Mouse (Mus musculus) spleen, postnatal 10 days (tissue): ENCODE data around the gene Mrpl24.
A peak's percentile ranks its signal among the peaks of the same experiment; 100 is the strongest.
"Not testable (repeated sequence)": the region's sequence is repeated elsewhere in the genome, so short reads cannot be mapped to it uniquely, and the experiment has no call there.

Source experiments
- DNase-seq, 2 experiments: peaks; one replicate each; pipeline ENCODE4 v3.0.0; 2021 to 2022; ENCODE audit warnings: low spot score in 2 of 2

Gene Mrpl24

DNA sequence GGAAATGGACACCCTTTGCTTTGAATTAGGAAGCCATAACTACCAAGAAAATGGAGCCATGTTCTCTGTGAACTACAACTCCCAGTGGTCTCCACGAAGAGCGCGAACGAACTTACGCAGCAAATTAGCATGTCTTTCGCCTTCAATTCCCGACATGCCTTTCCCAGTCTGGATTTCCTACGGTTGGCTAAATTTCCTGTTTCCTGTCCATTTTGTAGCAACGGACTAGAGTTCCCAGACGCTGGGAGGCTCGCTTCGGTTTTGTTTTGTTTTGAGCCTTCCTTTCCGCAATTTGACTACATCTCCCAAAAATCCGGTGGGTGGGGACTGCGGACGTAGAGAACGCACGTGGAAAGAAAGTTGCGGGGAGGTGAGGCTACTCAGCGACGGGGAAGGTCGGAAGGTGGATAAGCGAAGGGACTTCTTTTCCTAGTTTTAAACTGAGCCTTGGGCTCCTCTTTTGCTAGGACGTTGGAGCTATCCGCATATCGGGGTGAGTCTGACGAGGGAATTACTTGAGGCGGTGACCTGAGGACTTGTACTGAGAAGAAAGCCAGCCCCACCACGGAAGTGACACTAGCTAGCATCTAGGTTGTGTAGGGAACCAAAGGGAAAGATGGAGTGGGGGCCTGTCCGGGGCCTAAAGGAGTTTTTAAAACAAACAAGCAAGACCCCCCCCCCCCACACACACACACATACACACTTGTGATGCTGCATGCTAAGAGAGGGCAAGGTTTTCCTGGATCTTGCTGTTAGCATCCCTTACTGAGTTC is at the start of gene Mrpl24:
Gene Mrpl24 (plus strand): TSS at position 171 of the 773 bp plus-strand sequence.
- DNase-seq: peak; percentile 61 to 70

DNA sequence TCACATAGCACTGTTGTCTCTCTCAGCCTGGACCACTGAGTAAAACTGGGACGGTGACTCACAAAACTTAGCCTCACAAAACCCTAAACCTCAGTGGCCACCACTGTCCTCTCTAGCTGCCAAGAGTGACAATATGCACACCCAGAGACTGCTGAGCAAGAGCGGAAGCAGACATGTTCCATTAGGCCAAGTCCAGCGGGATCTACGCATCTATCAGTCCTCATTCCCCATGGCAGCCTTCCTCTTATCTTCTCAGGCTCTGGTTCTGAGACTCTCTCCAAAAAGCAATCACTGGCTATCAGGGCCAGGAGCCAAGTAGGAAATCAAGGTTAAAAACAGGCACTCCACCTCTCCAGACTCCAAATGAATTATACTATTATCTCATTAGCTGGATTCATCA is 41.6 kb upstream of the Mrpl24 start:
- DNase-seq: no peak

DNA sequence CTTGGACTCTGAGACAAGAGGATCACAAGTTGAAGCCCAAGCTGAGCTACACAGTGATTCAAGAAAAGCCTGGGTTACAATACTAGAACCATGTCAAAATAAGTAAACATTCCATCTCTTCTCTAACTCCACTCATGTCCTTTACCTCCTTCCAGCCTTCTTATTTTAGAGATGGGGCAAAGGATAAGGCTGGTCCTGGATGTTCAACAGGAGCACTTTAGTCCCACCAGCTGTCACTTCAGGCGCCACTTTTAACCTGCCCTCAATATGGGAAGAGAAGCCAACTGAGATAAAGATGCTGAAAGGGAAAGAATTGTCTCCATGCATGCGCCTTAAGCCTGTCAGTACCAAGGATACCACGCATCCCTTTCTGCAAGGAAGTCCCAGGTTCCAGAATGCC is 35.0 kb upstream of the Mrpl24 start:
- peak in 1 of 2 experiments; percentile 20 for DNase-seq

DNA sequence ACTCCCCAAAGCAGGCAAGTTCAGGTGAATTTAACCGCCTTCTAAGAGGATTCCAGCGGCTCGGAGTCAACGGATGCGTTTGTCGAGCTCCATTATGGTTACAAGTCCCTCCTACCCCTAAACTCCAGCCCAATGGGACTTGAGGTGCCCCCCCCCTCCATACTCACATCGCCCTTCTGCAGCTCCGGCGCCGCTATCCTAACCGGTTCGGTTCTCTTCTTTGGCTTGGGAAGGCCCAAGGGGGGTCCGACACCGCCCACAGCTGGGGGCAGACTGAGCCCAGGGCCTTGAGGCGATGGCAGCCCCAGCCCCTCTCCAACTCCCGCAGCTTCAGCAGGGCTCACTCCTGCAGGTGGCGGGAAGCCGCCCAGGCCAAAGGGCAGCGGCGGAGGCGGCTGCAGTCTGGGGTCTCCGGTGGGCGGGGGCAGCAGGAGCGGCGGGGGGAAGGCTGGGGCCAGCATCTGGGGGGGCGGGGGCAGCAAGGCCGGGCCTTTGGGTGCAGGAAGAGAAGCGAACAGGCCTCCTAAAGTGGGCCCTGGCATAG is 34.5 kb upstream of the Mrpl24 start:
- DNase-seq: peak; percentile 55 to 57

DNA sequence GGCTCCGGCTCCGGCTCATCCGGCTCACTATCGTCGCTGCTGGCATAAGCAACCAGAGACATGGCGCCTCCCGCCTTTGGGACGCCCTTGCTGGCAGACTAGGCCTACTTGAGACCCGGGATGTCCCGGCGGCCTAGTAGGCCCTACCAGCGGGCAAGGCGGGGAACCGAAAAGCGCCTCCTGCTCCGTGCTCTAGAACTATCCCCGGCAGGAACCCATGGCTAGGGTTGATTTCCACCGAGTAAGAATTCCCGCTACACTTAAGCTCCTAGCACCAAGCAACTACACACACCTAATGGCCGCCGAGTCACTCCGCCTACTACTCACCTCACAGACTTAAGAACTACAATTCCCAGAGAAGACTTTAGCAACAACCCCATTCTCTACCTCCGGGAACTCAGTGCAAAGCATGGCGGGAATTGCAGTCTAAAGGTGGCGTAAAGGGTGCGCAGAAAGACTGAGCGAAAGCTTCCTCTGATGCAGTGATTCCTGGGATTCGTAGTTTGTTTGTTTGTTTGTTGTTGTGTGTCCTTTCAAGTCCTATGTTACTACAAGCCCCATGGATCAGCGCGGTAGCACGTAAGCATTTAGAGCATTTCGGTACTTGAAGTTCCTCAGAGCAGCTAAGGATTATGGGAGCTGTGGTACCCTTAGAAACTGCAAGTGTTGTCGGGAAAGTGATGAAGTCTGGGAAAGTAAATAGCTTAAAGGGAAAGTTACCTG is 33.9 kb upstream of the Mrpl24 start, which contains the start of gene Prcc:
Gene Prcc (minus strand): TSS at position 328 of the 723 bp plus-strand sequence.
- DNase-seq: peak; percentile 81 to 91

DNA sequence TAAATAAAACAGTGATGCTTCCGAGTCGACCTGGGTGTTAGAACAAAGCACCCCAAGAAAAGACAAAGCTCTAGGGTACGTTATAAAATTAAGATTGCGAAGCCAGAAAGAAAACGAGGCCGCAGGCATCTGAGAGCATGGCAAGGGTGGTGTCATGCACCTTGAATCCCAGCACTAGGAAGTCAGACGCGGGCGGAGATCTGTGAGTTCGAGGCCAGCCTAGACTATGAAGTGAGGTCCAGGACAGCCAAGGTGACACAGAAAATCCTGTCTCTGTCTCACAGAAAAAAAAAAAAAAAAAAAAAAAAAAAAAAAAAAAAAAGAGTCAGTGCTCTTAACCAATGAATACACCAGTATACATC is 33.3 kb upstream of the Mrpl24 start:
- DNase-seq: peak; percentile 63 to 67

- DNase-seq: no peak
Observed at GRCm38 (mm10) chr3:87886416-87886815, 32.9 kb upstream of the Mrpl24 start.

DNA sequence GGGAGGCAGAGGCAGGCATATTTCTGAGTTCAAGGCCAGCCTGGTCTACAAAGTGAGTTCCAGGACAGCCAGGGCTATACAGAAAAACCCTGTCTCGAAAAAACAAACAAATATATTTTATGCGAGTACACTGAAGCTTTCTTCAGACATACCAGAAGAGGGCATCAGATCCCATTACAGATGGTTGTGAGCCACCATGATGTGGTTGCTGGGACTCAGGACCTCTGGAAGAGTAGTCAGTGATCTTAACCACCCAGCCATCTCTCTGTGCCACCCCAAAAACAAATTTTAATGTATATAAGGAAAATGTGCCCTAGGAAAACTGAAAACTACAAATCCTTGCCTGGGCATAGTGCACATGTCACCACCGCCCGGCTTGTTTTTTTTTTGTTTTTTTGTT is 31.9 kb upstream of the Mrpl24 start:
- not testable (repeated sequence) for DNase-seq

DNA sequence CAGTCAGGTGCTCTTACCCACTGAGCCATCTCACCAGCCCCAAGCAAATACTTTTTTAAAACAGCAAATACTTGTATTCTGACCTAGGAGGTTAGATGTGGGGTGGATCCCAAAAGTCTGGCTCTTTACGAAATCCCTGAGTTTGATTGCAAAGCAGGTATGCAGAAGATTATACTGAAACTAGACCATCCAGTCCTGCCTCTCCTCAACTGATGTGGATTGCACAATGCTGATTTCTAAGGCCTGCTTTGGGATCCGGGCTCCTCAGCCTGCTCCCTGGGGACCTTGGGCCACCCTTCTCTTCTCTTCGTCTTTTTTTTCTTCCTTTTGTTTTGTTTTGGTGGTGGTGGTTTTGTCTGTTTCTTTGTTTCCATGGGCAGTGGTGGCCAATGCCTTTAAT is 27.8 kb upstream of the Mrpl24 start:
- no peak for DNase-seq

- DNase-seq: no peak
Observed at GRCm38 (mm10) chr3:87893367-87893905, 25.9 kb upstream of the Mrpl24 start.

DNA sequence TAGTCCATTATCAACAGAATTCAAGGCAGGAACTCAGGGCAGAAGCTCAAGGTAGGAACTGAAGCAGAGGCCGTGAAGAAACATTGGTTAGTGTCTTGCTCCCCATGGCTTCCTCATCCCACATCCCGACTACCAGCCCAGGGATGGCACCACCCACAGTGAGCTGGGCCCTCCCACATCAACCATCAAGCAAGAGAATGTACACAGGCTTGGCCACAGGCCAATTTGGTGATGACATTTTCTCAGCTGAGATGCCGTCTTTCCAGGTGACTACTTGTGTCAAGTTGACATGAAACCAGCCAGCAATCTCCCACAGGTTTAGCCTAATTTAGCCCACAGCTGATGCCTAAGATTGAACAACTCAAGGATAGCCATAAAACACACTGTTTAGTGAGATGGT is 20.0 kb upstream of the Mrpl24 start:
- DNase-seq: peak in 1 of 2 experiments; percentile 52

GRCm38 (mm10) chr3:87899776-87900175 is 19.5 kb upstream of the Mrpl24 start:
- DNase-seq: no peak

DNA sequence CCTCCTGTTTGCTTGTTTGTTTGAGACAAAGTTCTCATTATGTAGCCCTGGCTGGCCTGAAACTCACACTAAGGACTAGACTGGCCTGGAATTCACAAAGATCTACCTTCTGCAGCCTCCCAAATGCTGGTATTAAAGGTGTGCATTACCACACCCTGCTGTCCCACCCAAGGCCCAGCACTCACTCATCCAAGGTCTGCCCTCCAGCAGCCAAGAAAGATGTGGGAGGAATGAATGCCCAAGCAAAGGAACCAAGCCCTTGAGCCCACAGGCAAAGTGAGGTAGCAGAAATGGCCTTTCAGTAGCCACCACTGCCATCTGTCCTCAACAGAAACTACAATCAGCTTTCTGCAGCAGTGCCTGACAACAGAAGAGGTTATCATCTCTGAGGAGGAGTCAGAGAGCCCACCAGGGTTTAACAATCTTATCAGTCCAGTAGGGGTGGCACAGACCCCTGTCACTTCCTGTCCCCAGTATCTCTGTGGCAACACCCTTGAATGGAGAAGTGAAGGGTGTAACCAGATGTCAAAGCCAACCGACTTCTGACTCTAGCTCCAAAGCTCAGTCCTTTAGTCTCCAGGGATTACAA is 18.2 kb upstream of the Mrpl24 start:
- peak in 1 of 2 experiments; percentile 65 for DNase-seq

DNA sequence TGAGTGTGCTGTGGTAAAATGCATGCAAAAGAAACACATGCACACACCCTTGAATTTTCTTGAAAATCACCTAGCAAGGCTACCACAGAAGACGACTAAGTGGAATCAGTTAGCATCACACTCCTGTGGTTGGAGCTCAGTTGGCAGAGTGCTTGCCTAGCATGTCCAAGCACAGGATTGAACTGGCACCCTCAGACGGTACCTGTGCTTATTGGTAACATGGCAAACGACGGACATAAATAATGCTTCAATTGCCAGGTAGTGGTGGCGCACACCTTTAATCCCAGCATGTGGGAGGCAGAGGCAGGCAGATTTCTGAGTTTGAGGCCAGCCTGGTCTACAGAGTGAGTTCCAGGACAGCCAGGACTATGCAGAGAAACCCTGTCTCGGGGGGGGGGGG is 17.3 kb upstream of the Mrpl24 start:
- DNase-seq: not testable (repeated sequence)

- no peak for DNase-seq
Observed at GRCm38 (mm10) chr3:87903821-87904220, 15.5 kb upstream of the Mrpl24 start.

DNA sequence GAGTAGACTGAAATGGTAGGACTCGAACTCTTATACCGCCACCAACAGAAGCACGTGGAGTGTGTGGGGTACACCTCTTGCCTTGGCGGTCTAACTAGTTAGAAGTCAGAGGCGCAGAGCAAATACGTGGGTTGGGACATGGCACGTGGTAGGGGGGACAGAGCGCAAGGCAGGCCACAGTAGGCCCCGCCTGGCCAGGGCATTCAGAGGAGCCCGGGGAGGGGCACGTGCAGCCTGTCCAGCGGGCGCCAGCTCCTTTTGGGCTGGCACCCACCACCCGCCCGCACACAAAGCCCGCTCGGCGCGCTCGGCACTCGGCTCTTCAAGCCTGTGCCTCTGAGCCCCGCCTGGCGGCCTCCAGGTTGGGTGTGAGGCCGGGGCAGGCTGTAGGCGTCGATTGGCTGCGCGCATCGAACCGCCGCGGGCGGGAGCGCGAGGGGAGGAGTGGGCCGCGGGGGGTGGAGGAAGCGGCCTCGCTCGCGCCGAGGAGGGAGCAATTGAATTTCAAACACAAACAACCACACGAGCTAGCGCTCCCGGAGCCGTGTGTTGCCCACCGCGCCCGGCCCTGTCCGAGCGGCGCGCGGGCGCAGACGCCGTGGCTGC is 13.3 kb upstream of the Mrpl24 start, which contains the start of gene Hdgf:
Gene Hdgf (plus strand): TSS at position 442 of the 606 bp plus-strand sequence.
- peak; percentile 87 to 95 for DNase-seq

DNA sequence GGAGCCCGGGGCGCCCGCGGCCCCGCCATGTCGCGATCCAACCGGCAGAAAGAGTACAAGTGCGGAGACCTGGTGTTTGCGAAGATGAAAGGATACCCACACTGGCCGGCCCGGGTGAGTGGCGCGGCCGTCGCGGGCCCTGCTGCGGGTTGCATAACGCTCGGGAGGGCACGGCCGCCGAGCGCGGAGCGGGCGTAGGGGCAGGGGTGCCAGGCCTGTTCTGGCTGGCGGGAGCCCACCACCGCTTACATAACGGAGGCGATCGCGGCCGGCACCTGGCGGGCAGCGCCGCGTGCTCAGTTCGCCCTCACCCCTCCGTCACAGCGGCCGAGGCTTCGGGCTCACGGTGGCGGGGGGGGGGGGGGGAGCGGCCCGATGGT is 12.7 kb upstream of the Mrpl24 start:
- DNase-seq: peak in 1 of 2 experiments; percentile 63

DNA sequence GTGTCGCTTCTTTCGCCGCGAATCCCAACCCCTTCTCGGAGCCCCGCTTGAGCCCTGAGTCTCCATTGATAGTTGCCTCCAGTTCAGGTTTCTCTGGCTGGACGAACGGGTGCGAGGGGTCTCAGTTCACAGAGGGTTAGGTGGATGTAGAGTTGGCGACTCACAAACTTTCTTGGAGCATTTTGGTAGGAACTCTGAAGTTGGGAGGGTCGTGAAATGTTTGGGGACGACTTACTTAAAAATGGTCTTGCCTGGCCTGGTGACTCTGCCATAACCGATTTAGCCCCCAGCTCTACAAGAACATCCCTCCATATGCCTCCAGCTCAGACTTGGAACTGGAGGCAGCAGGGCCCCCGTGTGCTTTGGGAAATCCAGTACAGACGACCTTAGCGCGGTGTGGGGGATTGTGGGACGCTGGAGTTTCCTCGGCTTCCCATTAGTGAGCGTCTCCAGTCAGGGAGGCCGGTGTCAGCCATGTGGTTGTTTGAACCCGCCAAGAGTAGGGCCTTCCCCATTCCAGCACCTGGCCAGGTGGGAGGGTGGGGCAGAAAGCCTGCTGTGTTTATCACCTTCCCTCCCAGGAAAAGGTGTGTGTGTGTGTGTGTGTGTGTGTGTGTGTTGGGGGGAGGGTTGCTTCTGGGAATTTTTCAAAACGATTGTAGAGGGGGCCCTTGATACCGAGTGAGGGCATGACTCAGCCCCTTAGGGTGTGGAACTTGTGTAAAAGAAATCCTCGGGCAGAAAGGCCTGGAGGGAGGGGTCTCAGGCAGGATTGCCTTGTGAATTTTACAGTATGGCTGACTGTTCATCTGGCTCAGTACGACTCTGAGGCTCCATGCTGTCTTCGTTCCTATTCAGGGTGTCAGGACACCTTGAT is 12.1 kb upstream of the Mrpl24 start:
- DNase-seq: peak; percentile 57 to 61

DNA sequence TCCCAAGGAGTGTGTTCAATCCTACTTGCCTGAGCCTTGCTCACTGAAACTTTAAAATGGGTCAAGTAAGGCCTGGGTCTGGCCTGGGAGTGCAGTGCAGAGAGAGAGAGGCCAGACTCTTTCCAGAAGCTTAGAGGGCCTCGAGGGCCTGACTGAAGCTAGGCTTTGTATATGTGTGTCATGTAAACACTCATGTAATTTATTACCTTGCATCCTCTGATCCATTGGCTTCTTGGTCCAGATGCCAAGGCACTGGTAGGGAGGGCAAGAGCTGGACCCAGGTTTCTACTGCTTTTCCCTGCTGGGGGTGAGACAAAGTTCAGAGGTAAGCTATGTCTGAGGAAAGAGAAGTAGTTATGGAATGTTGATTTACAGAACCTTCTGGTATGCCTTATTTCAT is 11.4 kb upstream of the Mrpl24 start:
- DNase-seq: no peak

DNA sequence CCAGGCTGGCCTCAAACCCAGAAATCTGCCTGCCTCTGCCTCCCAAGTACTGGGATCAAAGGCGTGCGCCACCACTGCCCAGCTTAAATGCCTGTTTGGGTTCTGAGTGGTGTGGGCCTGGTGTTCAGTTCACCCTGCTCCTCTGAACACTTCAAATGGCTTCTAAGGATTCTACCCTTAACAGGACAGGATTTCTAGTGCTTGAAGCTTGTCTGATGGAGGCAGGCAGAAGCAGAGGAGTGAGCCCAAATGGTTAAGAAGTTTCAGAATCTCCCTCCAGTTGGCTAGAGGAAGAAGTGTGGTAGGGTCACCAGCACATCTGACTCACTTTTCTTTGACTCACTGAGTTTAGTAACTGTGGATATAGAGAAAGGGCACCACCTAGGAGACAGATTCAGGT is 9.9 kb upstream of the Mrpl24 start:
- no peak for DNase-seq

GRCm38 (mm10) chr3:87909874-87910273 is 9.4 kb upstream of the Mrpl24 start:
- no peak for DNase-seq
